Mouse (Mus musculus): ENCODE measurements around the gene Cutc.

Gene Cutc

GRCm38 (mm10) chr19:43752489-43753225 is at the start of gene Cutc, which contains the start of gene Cox15:
TSS of gene Cutc (plus strand) at chr19:43752996.
TSS of gene Cox15 (minus strand) at chr19:43753000.
- DNase-seq = peak; percentile 97

- DNase-seq = peak; percentile 61
Observed at GRCm38 (mm10) chr19:43704211-43704610, 48.6 kb upstream of the Cutc start.

DNA sequence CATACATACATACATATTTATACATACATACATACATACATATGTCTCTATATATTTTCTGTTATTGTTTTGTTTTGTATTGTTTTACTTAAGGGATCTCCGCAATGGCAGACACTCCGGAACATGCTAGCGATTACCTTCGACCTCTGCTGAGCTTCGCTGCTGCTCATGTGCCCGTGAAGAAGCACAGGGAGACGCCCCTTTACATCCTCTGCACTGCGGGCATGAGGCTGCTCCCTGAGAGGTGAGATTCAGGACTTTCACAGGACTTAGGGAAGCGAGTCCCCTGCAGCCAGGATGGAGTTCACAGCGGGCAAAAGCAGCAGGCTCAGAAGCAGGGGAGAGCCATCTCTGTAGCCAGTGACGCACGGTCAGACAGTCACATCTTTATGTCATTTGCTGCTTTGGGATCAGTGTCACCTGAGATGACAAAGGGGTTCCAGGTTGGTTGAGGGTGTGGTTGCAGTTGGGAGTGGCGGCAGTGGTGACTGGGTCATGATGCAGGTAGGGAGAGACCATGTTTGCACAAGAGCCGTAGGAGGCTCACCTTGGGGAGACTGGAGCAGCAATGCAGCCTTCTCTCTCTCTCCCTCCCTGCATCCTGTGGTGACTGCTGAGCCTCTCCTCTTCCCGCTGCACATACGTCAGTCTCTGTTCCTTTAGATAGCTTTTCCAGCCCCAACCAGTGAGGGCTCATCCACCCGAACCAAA is 47.9 kb upstream of the Cutc start:
- DNase-seq = no peak

DNA sequence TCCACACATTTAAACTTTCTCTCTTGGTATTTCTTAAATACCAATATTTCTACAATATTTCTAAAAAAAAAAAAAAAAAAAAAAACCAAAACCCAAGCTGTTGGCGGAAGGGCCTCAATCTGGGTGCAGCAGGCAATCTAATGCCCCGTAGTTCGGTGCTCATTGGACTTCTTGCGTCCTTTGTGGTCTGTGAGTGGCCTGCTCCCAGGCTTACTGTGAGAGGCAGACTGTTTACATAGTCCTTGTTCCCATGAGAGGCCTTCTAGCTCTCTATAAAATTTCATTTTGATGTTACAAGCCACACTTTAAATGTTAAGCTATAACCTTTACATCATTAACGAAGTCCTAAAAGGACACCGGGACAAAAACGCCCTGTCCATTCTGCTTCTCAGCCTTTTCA is 44.6 kb upstream of the Cutc start:
- no peak for DNase-seq

GRCm38 (mm10) chr19:43709317-43709716 is 43.5 kb upstream of the Cutc start:
- DNase-seq = no peak

DNA sequence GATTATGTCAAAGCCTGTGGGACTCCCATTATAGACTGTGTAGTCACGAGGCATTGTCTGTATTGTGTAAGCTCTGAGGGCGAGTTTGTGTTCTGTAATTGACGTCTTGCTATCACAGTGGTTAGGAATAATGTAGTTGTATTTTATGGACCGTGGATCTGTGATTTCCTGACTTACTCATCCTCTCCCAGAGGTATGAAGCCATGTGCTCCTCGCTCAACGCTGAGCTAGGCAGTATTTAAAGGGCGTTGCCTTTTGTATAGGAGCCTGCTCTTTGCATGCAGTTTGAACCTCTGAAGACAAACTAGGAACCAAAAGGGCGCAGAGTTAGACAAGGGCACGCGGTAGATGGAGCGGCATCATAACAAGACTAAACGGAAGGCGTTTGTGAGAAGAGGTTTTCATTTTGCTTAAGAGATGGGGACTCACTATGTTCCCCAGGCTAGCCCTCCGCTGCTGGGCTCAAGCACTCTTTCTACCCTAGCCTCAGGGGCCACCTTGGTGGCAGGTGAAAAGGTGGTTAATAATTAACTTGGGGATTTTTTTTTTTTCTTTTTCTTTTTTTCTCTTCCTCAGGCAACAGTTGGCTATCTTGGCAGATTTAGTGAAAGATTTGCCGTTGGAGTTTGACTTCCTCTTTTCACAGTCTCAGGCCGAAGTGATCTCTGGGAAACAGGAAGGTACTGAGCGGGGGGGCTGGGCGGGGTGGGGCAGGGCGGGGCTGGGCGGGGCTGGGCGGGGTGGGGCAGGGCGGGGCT is 41.5 kb upstream of the Cutc start:
- DNase-seq = peak; percentile 30

GRCm38 (mm10) chr19:43711971-43712370 is 40.8 kb upstream of the Cutc start:
- peak; percentile 41 for DNase-seq

- DNase-seq = no peak
Observed at GRCm38 (mm10) chr19:43720061-43720460, 32.7 kb upstream of the Cutc start.

DNA sequence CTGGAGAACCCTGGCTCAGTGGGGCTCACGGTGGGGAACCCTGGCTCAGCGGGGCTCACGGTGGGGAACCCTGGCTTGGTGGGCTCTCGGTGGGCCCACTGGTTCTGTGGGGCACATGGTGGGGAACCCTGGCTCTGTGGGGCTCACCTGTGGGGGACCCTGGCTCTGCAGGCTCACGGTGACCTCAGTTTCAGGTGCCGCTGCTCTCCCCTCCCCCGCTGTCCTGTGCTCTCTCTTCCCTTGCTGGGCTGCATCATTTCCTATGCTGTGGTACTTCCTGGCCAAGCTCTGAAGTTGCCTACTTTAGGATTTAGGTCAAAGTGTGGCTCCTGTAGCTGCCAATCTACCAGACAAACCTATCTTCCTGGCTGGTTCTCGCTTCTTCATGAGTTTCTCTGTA is 29.9 kb upstream of the Cutc start:
- DNase-seq = no peak

DNA sequence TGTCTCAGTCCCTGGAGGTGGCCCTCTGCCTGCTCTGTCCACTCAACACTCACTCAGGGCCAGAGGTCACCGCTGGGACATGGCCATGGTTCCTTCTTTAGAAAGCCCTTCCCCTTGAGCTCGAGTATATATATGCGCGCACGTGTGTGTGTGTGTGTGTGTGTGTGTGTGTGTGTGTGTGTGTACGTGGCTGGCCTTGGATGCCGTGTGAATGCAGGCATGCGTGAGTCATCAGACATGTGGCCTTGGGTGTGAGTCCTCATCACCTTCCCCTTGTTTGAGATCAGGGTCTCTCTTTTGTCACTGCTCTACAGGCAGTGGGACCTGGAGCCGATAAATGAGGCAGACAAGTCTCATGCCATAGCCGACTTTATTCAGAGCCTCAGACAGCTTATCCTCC is 29.3 kb upstream of the Cutc start:
- no peak for DNase-seq

DNA sequence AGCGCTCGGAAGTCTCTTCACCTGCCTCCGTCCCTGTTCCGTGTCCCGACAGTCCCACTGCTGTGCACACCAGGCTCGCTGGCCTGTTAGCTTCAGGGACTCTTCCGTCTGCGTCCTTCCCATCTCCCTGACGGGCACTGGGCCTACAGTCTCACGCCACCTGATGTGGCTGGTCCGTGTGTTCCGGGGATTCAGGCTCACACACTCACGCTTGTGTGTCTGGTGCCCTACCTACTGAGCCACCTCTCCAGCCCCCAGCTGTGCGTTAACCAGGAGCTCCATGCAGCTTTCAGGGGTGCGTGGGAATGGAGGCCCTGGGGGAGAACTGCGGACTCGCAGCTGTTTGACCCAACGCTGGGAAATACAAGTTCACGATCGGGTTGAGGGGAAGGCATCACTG is 28.6 kb upstream of the Cutc start:
- no peak for DNase-seq

DNA sequence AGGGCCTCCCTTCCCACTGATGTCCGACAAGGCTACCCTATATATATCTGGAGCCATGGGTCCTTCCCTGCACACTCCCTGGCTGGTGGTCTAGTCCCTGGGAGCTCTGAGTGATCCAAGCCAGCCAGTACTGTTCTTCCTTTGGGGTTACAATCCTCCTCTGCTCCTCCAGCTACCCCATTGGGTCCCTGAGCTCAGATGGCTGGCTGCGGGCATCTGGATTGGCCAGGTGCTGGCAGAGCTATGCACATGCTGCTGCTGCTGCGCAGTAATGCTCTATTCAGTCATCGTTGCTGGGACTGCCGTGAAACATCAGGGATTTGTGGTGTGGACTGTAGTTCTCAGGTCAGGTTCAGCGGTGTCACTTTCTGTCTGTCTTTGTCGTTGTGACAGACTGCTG is 28.0 kb upstream of the Cutc start:
- no peak for DNase-seq

DNA sequence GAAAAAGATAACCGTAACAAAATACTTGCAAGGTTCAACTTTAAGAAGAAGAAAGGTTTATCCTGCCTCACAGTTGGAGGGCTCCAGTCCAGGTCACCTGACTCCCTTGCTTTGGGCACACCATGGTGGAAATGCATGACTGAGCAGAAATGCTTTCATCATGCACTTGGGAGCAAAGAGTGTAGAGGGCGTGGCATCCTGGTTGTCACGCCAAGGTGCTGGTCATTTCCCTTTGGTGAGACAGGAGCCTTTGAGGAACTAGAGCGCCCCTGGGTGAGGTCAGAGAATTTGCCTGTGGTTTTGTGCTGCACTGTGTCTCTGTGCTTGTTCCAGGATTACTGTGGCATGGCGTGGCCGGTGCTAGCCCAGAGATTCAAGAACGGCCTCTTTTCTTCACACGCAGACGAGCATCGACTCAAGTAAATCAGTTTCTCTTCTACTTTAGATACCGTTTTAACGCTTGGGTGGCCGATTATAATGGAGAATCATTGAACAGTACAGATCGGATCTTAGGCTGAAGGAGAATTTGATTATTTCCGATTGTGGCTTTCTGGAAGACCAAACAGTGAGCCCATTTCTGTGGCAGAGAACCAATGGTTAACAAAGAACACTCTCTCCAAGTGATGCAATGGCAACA is 26.2 kb upstream of the Cutc start:
- no peak for DNase-seq

DNA sequence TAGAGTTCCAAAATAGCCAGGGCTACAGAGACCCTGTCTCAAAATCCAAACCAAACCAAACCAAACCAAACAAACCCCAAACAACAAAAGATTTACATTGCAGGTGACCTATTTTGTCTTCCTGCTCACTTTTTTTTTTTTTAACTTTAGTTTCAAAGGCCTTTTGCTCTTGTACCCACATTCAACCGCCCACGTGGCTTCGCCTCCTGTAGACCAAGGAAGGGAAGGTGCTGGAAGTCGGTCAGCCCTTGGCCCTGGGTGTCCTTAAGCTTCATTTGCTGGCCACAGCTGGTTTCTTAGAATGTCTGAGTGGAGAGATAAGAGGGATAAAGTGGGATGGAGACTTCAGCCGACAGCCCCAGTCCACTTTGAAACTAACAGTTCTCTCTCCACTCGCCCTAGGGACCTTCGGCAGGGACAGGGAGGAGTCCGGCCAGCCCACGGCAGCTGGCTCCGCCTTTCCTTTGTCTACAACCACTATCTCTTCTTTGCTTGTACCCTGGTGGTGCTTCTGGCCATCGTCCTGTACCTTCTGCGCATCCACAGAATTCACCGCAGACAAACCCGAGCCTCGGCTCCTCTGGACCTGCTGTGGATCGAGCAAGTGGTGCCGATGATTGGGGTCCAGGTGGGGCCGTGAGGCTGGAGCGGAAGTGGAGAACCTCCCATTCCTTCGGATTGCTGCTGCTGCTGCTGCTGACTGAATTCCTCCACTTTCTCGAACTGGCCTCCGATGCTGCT is 23.3 kb upstream of the Cutc start:
- no peak for DNase-seq

DNA sequence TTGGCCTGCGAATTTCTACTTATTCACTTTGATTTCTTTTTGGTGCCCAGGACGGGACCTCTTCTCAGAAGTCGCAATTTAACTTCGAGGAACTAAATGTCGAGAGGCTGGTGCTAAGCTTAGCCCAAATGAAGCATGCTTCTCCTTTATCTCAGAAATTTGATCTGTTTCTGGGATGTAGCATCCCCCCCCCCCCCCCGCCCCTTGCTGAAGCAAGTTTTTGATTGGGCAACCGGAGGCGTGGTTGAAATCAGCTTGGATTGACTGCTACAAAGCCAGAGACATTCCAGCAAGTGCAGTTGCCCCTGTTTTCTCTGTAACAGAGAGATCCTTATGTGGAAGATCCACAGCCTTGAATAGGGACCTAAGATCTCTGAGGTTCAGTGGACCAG is 22.8 kb upstream of the Cutc start:
- DNase-seq = no peak

- no peak for DNase-seq
Observed at GRCm38 (mm10) chr19:43731157-43731556, 21.6 kb upstream of the Cutc start.

DNA sequence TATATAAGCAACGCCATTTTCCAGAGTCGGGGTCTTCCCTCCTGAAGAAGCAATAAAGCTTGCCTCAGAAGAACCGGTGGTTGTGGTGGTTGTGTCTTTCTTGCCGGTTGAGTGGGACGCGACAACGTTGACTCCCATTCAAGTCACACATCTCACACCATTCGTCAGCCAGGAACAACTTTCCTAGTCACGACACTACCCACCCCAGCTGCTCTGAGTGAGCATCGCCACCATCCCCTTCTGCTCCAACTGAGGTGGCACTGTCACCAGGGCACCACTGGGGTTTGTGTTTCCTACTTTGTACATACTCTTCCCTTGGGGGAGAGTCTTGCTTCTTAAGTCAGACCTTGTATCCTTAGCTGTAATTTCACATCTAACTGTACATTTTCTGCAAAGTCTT is 14.4 kb upstream of the Cutc start:
- no peak for DNase-seq

DNA sequence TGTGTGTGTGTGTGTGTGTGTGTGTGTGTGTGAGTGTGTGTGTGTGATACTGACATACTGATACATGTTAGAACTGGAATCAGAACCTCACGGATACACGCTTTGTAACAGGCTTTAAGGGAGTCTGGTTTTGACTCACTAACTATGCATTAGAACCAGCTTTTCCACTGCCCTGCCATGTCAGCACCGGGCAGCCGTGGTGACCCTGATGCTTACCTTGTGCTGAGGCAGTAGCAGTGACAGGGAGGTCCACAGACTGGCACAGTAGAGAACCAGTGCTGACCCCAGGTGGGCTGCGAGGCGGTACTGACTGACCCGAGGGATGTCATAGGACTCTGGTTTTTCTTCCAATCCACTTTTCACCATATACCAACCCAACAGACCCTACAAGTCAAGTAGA is 9.4 kb upstream of the Cutc start:
- no peak for DNase-seq

DNA sequence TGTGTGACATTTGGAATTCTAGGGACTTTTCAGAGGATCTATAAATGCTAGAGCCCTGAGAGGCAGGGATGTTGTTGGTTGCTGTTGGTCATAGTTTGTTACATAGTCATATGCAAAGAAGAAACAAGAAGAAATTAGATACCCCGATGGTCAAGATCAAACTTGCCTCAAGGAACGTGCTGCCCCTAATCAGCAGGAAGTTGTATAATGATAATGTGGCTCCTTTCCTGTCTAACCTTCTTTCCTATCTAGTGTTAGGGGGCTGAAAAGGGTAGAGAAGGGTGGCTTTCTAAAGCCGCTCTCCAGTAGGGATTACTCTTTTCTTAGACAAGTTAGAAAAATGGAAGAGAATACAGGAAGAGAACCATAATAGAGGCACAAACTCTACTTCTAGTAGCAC is 7.1 kb upstream of the Cutc start:
- no peak for DNase-seq

DNA sequence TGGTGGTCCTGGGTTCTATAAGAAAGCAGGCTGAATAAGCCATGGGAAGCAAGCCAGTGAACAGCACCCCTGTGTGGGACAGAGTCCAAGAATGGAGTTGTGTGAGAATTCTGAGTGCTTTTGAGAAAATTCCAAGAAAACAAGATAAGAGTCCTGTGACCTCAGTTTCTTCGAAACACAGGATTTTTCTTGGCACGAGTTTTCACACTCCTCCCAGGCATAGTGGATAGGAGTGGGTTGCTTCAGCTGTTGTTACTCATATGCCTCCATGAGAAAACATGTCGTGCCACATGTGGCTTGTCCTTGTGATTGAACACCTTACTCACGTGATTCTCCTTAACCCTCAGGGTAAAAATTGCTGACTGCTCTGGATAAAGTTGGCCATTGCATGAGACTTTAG is 4.9 kb upstream of the Cutc start:
- DNase-seq = no peak

DNA sequence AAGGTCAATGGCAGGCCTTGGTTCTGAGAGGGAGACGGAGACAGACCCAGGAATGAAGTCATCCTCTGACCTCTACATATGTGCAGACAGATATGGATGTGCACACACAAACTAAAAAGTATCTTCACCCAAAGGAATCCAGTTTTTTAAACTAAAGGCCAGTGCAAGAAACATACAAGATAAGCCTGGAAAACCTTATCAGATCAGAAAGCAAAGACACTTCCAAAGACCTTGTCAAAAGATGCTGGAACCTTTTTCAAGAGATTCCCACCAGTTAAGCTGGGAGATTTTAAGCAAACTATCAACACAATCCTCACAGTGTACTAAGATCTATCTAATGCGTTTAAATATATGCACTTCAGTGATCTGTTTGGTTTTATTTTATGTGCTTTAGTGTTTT is 2.8 kb upstream of the Cutc start:
- DNase-seq = no peak

GRCm38 (mm10) chr19:43753226-43753835 is 535 bp downstream of the Cutc start:
- peak; percentile 92 for DNase-seq

Data from kidney, adult 11 months (tissue).